Mouse (Mus musculus) kidney, adult 10 weeks (tissue): ENCODE measurements around the gene Olfr658. TPM values are rescaled to one million over a fixed set of nuclear protein-coding genes. Genes with fewer than 3 reads are reported as not detected.

Experiments
- polyA plus RNA-seq: library from polyadenylated mRNA; stranded (reverse); fragments of 350-450 nt; fragmentation: Illumina TruSeq; extraction: RNeasy Lipid Tissue Mini Kit (QIAGEN cat#74804); gene quantifications from one replicate; pipeline ENCODE4 v1.2.3, GENCODE M21; 2014; ENCODE audit warnings: low read depth, low replicate concordance

Gene Olfr658
- not detected for polyA plus RNA-seq

GRCm38 (mm10) chr7:104646841-104647482, at the start of gene Olfr658:
Gene Olfr658, minus strand, starts transcription at chr7:104647305.

GRCm38 (mm10) chr7:104686201-104686600, 39.1 kb upstream of the Olfr658 start, which contains the start of gene Olfr661:
Gene Olfr661, plus strand, starts transcription at chr7:104686501.

GRCm38 (mm10) chr7:104666453-104666852, 19.3 kb upstream of the Olfr658 start, which contains the start of gene Olfr659:
Gene Olfr659, plus strand, starts transcription at chr7:104666753.

GRCm38 (mm10) chr7:104624494-104624893, 22.6 kb downstream of the Olfr658 start, which contains the start of gene Olfr657:
Gene Olfr657, plus strand, starts transcription at chr7:104624794.

GRCm38 (mm10) chr7:104613655-104614054, 33.5 kb downstream of the Olfr658 start, which contains the start of gene Olfr656:
Gene Olfr656, plus strand, starts transcription at chr7:104613955.

GRCm38 (mm10) chr7:104601679-104602078, 45.4 kb downstream of the Olfr658 start, which contains the start of gene Olfr655:
Gene Olfr655, minus strand, starts transcription at chr7:104601779.

Other genes starting within 250 kb of the Olfr658 start
- not detected for gene Trim30c, start 246.5 kb downstream of the Olfr658 start, polyA plus RNA-seq
- 12.9 TPM for gene Trim30a, start 182.1 kb downstream of the Olfr658 start, polyA plus RNA-seq
- gene Trim30d, start 139.5 kb downstream of the Olfr658 start, polyA plus RNA-seq = 5.3 TPM
- gene Olfr651, start 97.2 kb downstream of the Olfr658 start, polyA plus RNA-seq = not detected
- gene Olfr652, start 86.4 kb downstream of the Olfr658 start, polyA plus RNA-seq = not detected
- not detected for gene Olfr653, start 70.0 kb downstream of the Olfr658 start, polyA plus RNA-seq
- gene Olfr654, start 60.3 kb downstream of the Olfr658 start, polyA plus RNA-seq = not detected
- gene Olfr655, start 45.5 kb downstream of the Olfr658 start, polyA plus RNA-seq = not detected
- not detected for gene Olfr656, start 33.4 kb downstream of the Olfr658 start, polyA plus RNA-seq
- gene Olfr657, start 22.5 kb downstream of the Olfr658 start, polyA plus RNA-seq = not detected
- not detected for gene Olfr659, start 19.4 kb upstream of the Olfr658 start, polyA plus RNA-seq
- not detected for gene Olfr661, start 39.2 kb upstream of the Olfr658 start, polyA plus RNA-seq
- gene Usp17le, start 130.2 kb upstream of the Olfr658 start, polyA plus RNA-seq = not detected
- gene Usp17lb, start 195.3 kb upstream of the Olfr658 start, polyA plus RNA-seq = not detected
- not detected for gene Usp17la, start 209.7 kb upstream of the Olfr658 start, polyA plus RNA-seq
- not detected for gene Olfr665, start 230.7 kb upstream of the Olfr658 start, polyA plus RNA-seq
- gene Olfr666, start 248.6 kb upstream of the Olfr658 start, polyA plus RNA-seq = not detected